Mouse (Mus musculus): ENCODE results near the gene 2200002D01Rik. TPM values are rescaled to one million over a fixed set of nuclear protein-coding genes. Genes with fewer than 3 reads are reported as not detected.

2200002D01Rik gene
- 1.9 and 2.6 TPM in 2 replicates for polyA plus RNA-seq (2016; fragmentation: Nextera tagmentation; extraction: Ambion mirVana)

DNA sequence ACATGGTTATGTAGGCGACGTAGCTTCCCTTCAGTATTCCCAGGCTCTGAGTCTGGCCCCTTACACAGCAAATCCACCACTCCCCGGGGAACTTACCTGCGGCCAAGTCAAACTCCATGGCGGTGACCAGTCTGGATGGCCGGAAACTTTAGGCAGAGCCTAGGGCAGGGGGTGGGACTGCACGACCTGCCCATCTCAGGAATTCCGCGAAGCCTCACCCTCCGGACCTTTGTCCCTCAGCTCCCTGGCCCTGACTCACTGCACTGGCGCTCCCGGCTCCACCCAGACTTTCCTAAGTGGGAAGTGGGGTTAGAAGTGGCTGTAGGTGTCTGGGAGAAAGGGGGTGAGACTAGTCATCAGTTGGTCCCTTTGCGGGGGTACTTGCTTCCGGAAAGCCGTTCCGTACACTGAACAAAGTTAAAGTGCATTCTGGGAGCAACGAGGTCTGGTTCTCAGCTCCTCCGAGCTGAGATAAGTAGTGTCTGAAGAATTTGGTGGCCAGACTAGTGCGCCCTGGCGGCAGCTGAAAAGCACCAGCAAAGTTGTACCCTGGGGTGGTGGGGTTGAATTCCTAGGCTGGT, at the start of gene 2200002D01Rik:
Gene 2200002D01Rik (minus strand): TSS at position 206 of the 581 bp plus-strand sequence.
- WGBS = 7% methylated on average over 20 of the region's 20 CpGs
- Histone ChIP-seq H3K36me3 (peaks cover 27% of the 10 kb centered on the region), H3K4me3 (peak within 1 kb of the TSS; percentile 12), H3K27ac (no peak within 1 kb of the TSS), H3K4me2 (replicated peaks) (peak within 1 kb of the TSS; percentile 45), H3K9me3 (no peaks in the 10 kb centered on the region), H3K4me1 (peaks cover 12% of the 10 kb centered on the region), H3K27me3 (peaks cover 13% of the 10 kb centered on the region), H3K9ac (0 out of 2 replicates have a peak within 1 kb of the TSS, but pooled peaks have one; percentile 32)
- ATAC-seq (ENCODE audit: insufficient number of reproducible peaks, insufficient read depth, low FRiP score, low TSS enrichment) = no peak

DNA sequence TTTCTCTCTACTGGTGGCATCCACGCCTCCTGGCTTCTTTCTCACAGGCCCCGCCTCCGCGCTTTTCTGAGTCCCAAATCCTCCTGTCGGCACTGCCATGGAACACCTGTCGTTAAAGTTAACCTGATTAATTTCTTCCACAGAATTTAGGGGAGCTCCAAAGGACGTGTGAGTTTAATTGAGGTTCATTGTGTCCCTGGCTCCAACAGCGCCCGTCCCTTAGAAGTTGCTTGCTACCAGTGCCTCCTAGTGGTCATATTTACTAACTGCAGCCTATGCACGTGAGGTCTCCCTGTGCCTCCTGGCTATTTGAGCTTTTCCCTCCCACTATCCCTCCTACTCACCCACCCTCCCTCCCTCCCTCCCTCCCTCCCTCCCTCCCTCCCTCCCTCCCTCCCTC, 48.7 kb upstream of the 2200002D01Rik start:
- WGBS = 14% methylated on average over 10 of the region's 10 CpGs
- Histone ChIP-seq H3K36me3 (no peaks in the 10 kb centered on the region), H3K4me1 (peaks cover 19% of the 10 kb centered on the region), H3K4me3 (no peak overlapping the region), H3K9me3 (no peaks in the 10 kb centered on the region), H3K9ac (no peak overlapping the region), H3K27ac (no peak overlapping the region), H3K27me3 (no peaks in the 10 kb centered on the region), H3K4me2 (replicated peaks) (no peak overlapping the region)
- ATAC-seq (ENCODE audit: insufficient number of reproducible peaks, insufficient read depth, low FRiP score, low TSS enrichment) = no peak

DNA sequence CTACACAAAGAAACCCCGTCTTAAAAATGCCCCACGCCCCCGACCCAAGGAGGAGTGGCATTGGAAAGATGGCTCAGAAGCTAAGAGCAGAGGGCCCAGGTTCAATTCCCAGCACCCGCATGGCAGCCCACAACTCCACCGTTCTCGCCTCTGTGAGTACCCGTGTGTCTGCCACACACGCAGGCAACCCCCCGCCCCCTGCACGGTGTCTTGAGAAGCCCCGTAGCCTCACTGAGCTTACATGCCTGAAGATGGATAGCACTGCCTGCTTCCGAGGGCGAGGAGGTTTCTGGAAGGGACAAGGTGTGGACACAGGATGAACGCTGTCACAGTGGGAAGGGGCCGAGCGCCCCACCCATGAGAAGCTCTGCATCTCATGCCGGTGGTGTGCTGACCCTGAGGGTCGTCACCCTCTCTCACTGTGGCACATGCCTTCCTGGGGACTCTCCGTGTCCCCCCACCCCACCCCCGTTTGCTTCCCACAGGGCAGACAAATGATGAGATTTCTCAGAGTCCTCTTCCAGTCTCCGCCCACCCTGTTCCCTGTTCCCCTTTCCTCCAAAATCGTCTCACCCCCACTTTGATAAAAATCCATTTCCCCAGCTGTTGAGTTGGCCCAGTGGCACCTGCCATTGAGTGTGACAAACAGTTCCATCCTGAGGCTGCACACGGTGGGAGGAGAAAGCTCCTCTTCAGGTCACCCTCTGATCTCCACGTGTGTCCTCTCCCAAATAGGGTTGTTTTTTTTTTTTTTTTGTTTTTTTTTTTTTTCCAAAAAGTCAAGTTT, 47.8 kb upstream of the 2200002D01Rik start:
- H3K4me2 ChIP-seq (replicated peaks) = no peak overlapping the region
- no peak overlapping the region for H3K27ac ChIP-seq
- peaks cover 24% of the 10 kb centered on the region for H3K4me1 ChIP-seq
- WGBS = 83% methylated on average over 24 of the region's 24 CpGs
- H3K36me3 ChIP-seq = no peaks in the 10 kb centered on the region
- H3K9ac ChIP-seq = no peak overlapping the region
- no peaks in the 10 kb centered on the region for H3K9me3 ChIP-seq
- no peak overlapping the region for H3K4me3 ChIP-seq
- H3K27me3 ChIP-seq = no peaks in the 10 kb centered on the region
- no peak for ATAC-seq (ENCODE audit: insufficient number of reproducible peaks, insufficient read depth, low FRiP score, low TSS enrichment)

DNA sequence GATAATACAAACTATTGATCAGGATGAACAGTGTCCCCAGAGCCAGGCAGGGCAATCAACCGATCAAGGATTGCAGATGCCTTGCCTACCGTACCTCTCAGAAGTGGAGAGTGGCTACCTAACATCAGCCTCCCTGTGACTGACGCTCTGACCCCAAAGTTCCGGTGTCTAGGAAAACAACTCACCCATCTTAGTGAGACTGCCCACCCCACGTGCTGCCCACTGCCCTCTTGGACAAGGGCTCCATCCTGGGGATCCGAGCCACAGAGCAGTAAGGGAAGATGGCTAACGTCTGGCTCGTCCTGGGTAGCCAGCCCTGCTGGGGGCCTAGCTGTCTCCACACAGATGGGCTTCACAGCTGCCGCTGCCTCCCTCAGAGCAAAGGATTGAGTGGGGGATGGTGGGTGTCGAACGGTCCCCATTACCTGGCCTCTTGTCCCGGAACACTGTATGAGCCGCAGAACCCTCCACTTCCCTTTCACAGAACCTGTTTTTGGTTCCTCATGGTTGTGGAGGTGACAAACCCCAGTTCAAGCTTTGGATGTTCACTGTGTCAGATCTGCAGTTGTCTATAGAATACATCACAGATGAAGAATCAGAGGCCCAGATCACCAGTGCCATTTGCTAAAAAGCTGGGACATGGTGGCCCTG, 46.0 kb upstream of the 2200002D01Rik start:
- Histone ChIP-seq H3K4me1 (peaks cover 36% of the 10 kb centered on the region), H3K27me3 (no peaks in the 10 kb centered on the region), H3K27ac (no peak overlapping the region), H3K9me3 (no peaks in the 10 kb centered on the region), H3K9ac (no peak overlapping the region), H3K36me3 (no peaks in the 10 kb centered on the region), H3K4me3 (no peak overlapping the region), H3K4me2 (replicated peaks) (no peak overlapping the region)
- no peak for ATAC-seq (ENCODE audit: insufficient number of reproducible peaks, insufficient read depth, low FRiP score, low TSS enrichment)
- 72% methylated on average over 13 of the region's 13 CpGs for WGBS

DNA sequence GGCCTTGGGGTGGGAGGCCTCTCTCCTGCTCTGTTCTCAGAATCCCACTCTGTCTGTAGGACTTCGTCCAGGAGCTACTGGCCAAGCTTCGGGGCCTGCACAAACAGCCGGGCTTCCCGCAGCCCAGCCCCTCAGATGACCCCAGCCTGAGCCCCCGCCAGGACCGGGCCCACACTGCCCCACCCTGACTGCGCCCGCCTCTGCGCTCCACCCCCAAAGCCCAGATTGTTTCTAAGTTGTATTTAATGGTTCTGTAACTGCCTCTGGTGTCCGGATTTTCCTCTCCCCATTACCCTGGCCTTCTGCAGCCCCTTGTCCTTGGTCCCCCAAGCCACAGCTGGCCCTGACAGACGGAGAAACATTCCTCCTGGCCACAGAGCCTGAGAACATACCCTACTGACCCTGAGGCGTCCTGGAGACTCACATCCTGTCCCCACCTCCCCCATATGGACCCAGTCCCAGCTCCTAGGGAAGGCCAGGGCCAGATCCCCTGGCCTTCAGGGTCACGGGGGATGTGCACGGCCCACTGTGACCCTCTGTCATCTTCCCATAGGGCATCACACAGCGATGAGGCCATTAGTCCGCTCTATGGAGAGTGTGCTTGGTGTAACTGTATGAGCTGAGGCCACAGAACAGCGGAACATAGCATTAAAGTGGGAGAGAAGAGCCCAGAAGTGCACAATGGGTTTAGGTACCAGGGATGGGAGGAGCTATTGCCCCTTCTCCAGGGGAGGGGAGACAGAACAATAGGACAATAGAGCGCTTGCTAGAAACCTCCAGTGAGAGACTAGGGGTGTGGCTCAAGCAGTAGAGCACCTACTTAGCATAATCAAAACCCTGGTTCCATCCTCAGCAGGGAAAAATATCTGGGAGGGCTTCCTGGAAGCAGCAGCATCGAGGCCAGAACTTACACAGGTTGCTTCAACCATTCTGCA, 45.1 kb upstream of the 2200002D01Rik start:
- Histone ChIP-seq H3K9ac (no peak overlapping the region), H3K27ac (peak overlapping the region; percentile 60; the same call in 1 of the 2 replicates), H3K4me1 (peaks cover 43% of the 10 kb centered on the region), H3K4me3 (no peak overlapping the region), H3K4me2 (replicated peaks) (no peak overlapping the region), H3K9me3 (no peaks in the 10 kb centered on the region), H3K36me3 (no peaks in the 10 kb centered on the region), H3K27me3 (no peaks in the 10 kb centered on the region)
- ATAC-seq (ENCODE audit: insufficient number of reproducible peaks, insufficient read depth, low FRiP score, low TSS enrichment) = no peak
- WGBS = 32% methylated on average over 19 of the region's 19 CpGs

DNA sequence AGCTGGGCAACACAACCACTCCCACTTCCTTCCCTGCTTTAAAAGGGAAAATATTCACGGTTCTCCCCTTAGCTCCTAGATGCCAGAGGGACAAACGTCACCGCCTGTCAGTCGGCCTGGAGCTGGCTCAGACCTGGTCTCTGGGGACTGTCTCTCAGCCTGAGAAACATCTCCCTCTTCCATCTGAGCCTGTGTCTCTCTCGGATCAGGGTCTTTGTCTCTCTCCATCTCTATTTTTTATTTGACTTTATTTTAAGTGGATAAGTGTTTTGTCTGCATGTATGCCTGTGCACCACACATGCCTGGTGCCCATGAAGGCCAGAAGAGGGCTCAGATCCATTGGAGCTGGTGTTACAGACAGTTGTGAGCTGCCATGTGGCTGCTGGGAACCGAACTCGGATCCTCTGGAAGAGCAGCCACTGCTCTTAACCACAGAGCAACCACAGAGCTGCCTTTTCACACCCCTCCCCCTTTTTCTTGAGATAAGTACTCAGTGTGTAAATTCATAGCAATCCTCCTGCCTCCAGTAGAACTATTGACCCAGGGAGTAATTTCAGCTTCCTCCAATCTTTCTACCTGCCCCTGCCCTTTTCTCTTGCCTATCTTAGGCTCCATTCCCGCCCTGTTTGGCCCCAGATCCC, 44.3 kb upstream of the 2200002D01Rik start:
- H3K9me3 ChIP-seq = no peaks in the 10 kb centered on the region
- peak overlapping the region; percentile 60 for H3K27ac ChIP-seq
- peak overlapping the region; percentile 3; the same call in 1 of the 2 replicates for H3K4me2 ChIP-seq (replicated peaks)
- H3K4me1 ChIP-seq = peaks cover 43% of the 10 kb centered on the region
- H3K9ac ChIP-seq = no peak overlapping the region
- no peak for ATAC-seq (ENCODE audit: insufficient number of reproducible peaks, insufficient read depth, low FRiP score, low TSS enrichment)
- 30% methylated on average over 8 of the region's 8 CpGs for WGBS
- no peak overlapping the region for H3K4me3 ChIP-seq
- no peaks in the 10 kb centered on the region for H3K36me3 ChIP-seq
- H3K27me3 ChIP-seq = peaks cover 2% of the 10 kb centered on the region; the same call in 1 of the 2 replicates

DNA sequence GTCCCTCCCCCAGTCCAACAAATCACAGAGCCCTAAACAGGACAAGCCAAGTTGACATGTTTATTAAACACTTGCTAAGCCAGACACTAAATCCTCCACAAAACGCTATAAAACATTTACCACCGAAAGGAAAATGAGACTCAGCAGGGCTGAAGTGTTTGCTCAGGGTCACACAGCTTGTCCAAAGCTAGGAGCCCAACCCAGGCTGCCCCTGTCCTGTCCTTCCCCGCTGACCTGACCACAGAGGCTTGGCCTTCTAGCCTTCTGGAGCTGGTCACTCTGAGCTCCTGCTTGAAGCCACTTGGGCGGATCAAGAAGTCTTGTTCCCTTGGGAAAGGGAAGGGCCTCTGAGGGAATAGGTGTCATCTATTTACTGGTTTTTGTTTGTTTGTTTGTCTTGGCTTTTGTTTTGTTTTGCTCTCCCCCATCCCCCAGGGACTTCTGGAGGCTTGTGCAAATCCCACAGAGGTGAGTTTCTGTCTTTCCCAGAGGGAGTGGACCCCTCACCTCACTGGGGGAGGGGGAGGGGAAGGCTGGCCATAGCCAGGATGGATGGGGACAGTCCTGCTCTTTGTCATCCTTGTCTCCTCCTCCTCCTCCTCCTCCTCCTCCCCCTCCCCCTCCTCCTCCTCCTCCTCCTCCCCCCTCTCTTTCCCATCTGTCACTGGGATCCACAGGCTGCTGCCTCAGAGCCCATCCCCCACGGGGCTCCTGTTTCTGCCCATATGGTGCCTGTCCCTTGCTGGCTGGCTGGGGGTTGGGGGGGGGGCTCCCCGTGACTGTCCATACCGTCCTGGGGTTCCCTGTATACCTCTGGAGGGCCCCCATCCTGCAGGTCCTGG, 43.6 kb upstream of the 2200002D01Rik start:
- ATAC-seq (ENCODE audit: insufficient number of reproducible peaks, insufficient read depth, low FRiP score, low TSS enrichment) = peak; percentile 30; the same call in 1 of the 2 replicates
- Histone ChIP-seq H3K4me2 (replicated peaks) (peak overlapping the region; percentile 3; the same call in 1 of the 2 replicates), H3K36me3 (no peaks in the 10 kb centered on the region), H3K27me3 (peaks cover 2% of the 10 kb centered on the region; the same call in 1 of the 2 replicates), H3K4me1 (peaks cover 43% of the 10 kb centered on the region), H3K27ac (peak overlapping the region; percentile 60; the same call in 1 of the 2 replicates), H3K9me3 (no peaks in the 10 kb centered on the region), H3K4me3 (no peak overlapping the region), H3K9ac (no peak overlapping the region)
- WGBS = 24% methylated on average over 6 of the region's 7 CpGs

DNA sequence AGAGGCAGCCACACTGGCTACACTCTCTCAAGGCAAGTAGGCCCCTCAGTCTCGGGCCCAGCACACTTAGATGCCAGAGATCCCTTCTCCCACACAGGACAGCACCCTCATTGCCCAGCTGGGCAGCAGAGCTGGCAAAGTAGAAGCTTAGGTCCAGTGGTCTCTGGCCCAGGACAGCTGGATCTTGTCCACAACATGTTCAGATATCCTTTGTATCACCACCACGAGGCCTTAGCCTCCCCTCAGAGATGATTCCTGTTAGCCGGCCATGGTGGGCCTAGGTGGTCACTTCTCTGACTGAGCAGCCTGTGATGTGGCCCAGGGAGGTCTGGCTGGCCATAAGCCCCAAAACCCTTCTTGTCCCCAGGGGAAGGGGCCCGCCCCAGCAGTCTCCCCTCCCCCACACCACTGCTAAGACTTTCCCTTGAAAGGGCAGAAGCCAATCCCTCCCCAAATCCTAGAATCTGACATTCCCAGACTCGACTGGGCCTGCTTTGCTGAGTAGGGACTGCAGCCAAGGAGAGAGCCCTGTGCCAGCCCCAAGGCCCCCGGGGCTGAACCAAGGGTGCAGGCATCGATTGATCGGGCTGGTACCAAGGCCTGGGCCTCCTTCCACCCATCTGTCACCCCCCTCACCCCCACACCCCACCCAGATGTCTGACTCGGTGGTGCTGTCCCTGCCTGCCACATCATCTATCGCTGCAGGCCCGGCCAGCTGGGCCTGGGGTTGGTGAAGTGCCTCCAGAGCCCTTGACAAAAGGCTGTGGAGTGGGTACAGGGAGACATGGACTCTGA, 42.6 kb upstream of the 2200002D01Rik start:
- H3K4me2 ChIP-seq (replicated peaks) = no peak overlapping the region

DNA sequence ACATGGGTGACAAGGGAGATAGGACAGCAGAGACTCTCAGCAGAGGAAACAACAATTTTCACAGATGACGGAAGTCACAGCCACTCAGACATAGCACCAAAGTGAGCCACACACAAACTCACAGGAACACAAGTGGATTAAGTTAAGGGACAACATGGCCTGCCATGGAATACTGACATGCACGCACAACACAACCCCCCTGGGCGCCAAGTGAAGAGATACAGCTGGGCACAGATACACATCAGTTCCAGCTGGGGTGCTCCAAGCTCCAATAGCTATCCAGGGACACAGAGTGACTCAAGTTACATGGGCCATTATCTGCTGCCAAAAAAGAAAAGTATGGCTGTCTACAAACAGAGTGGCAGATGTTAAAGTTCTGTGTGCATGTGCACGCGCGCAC, 41.6 kb upstream of the 2200002D01Rik start:
- H3K27ac ChIP-seq = 0 out of 2 replicates have a peak overlapping the region, but pooled peaks have one; percentile 38
- peaks cover 43% of the 10 kb centered on the region for H3K4me1 ChIP-seq

More for the DNA sequence above, 42.6 kb upstream of the 2200002D01Rik start:
- Histone ChIP-seq H3K27ac (peak overlapping the region; percentile 46; the same call in 1 of the 2 replicates), H3K9me3 (no peaks in the 10 kb centered on the region), H3K27me3 (peaks cover 2% of the 10 kb centered on the region; the same call in 1 of the 2 replicates), H3K36me3 (no peaks in the 10 kb centered on the region), H3K4me3 (no peak overlapping the region), H3K9ac (no peak overlapping the region), H3K4me1 (peaks cover 43% of the 10 kb centered on the region)
- ATAC-seq (ENCODE audit: insufficient number of reproducible peaks, insufficient read depth, low FRiP score, low TSS enrichment) = no peak
- WGBS = 45% methylated on average over 11 of the region's 11 CpGs

More for the DNA sequence above, 41.6 kb upstream of the 2200002D01Rik start:
- no peak for ATAC-seq (ENCODE audit: insufficient number of reproducible peaks, insufficient read depth, low FRiP score, low TSS enrichment)
- no peaks in the 10 kb centered on the region for H3K36me3 ChIP-seq
- H3K4me2 ChIP-seq (replicated peaks) = peak overlapping the region; percentile 89; the same call in 1 of the 2 replicates
- H3K27me3 ChIP-seq = peaks cover 2% of the 10 kb centered on the region; the same call in 1 of the 2 replicates
- H3K9ac ChIP-seq = no peak overlapping the region
- peak overlapping the region; percentile 58 for H3K4me3 ChIP-seq
- H3K9me3 ChIP-seq = no peaks in the 10 kb centered on the region
- WGBS = 66% methylated on average over 6 of the region's 6 CpGs

Data from embryonic facial prominence, embryonic 12.5 days (tissue).